Mouse (Mus musculus): ENCODE results near the gene Tfcp2. TPM values are rescaled to one million over a fixed set of nuclear protein-coding genes. Genes with fewer than 3 reads are reported as not detected.
A peak's percentile ranks its signal among the peaks of the same experiment; 100 is the strongest.

Tfcp2 gene
- polyA plus RNA-seq, 1 experiment: 2.1 TPM

- 83% methylated on average over 6 of the region's 6 CpGs for WGBS
- peaks cover 2% of the 10 kb centered on the region; the same call in 1 of the 2 replicates for H3K4me1 ChIP-seq (ENCODE audit: control insufficient read depth, insufficient read depth, insufficient read length, low read length)
- no peak for TF ChIP-seq CTCF (IDR thresholded peaks at IDR 0.05; ENCODE audit: extremely low read depth, insufficient read length, insufficient replicate concordance, low read depth, low read length)
- TF ChIP-seq POLR2A (IDR thresholded peaks at IDR 0.05; ENCODE audit: low read depth, low read length): no peak
- H3K36me3 ChIP-seq (ENCODE audit: control insufficient read depth, insufficient read depth, low read length): no peaks in the 10 kb centered on the region
- no peaks in the 10 kb centered on the region for H3K27me3 ChIP-seq (ENCODE audit: control insufficient read depth, insufficient read depth, low read length)
- no peak overlapping the region for H3K27ac ChIP-seq (ENCODE audit: insufficient read depth, low read depth, low read length)
- H3K4me3 ChIP-seq (ENCODE audit: low read depth, low read length): no peak overlapping the region
Measured at GRCm38 (mm10) chr15:100576810-100577209, 25.0 kb upstream of the Tfcp2 start.

- H3K27ac ChIP-seq (ENCODE audit: insufficient read depth, low read depth, low read length): no peak overlapping the region
- H3K27me3 ChIP-seq (ENCODE audit: control insufficient read depth, insufficient read depth, low read length): no peaks in the 10 kb centered on the region
- H3K4me3 ChIP-seq (ENCODE audit: low read depth, low read length): no peak overlapping the region
- peaks cover 2% of the 10 kb centered on the region; the same call in 1 of the 2 replicates for H3K4me1 ChIP-seq (ENCODE audit: control insufficient read depth, insufficient read depth, insufficient read length, low read length)
- H3K36me3 ChIP-seq (ENCODE audit: control insufficient read depth, insufficient read depth, low read length): no peaks in the 10 kb centered on the region
- TF ChIP-seq CTCF (IDR thresholded peaks at IDR 0.05; ENCODE audit: extremely low read depth, insufficient read length, insufficient replicate concordance, low read depth, low read length): no peak
- TF ChIP-seq POLR2A (IDR thresholded peaks at IDR 0.05; ENCODE audit: low read depth, low read length): no peak
- 83% methylated on average over 6 of the region's 6 CpGs for WGBS
Measured at GRCm38 (mm10) chr15:100576392-100576791, 24.6 kb upstream of the Tfcp2 start.

DNA sequence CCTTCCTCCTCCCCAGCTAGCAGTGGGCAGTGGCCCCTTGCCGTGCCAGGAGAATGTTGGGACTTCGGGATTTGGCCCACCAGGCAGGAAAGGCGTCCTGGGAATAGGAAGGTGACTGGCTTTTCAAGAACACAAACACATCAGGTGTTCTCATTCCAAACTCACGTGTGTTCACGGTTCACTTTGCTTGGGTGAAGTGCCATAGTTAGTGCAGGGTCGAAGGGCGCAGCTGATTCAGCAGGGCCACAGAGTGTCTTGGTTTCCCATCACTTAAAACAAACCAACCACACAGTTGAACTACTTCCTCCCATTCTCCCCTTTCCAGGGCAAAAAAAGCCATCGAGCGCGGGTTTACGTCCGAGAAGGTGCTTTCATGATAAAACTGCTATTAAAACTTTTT lies 23.6 kb upstream of the Tfcp2 start:
- 80% methylated on average over 12 of the region's 12 CpGs for whole genome bisulfite sequencing
- TF ChIP-seq POLR2A (IDR thresholded peaks at IDR 0.05; ENCODE audit: low read depth, low read length): no peak
- no peak for TF ChIP-seq CTCF (IDR thresholded peaks at IDR 0.05; ENCODE audit: extremely low read depth, insufficient read length, insufficient replicate concordance, low read depth, low read length)
- Histone ChIP-seq H3K4me1 (ENCODE audit: control insufficient read depth, insufficient read depth, insufficient read length, low read length) (peaks cover 2% of the 10 kb centered on the region; the same call in 1 of the 2 replicates), H3K27me3 (ENCODE audit: control insufficient read depth, insufficient read depth, low read length) (no peaks in the 10 kb centered on the region), H3K4me3 (ENCODE audit: low read depth, low read length) (no peak overlapping the region), H3K27ac (ENCODE audit: insufficient read depth, low read depth, low read length) (peak overlapping the region; percentile 19; the same call in 1 of the 2 replicates), H3K36me3 (ENCODE audit: control insufficient read depth, insufficient read depth, low read length) (no peaks in the 10 kb centered on the region)

- H3K27me3 ChIP-seq (ENCODE audit: control insufficient read depth, insufficient read depth, low read length): no peaks in the 10 kb centered on the region
- TF ChIP-seq POLR2A (IDR thresholded peaks at IDR 0.05; ENCODE audit: low read depth, low read length) (no peak), CTCF (IDR thresholded peaks at IDR 0.05; ENCODE audit: extremely low read depth, insufficient read length, insufficient replicate concordance, low read depth, low read length) (no peak)
- H3K4me3 ChIP-seq (ENCODE audit: low read depth, low read length): no peak overlapping the region
- 80% methylated on average over 2 of the region's 2 CpGs for WGBS
- peaks cover 2% of the 10 kb centered on the region; the same call in 1 of the 2 replicates for H3K4me1 ChIP-seq (ENCODE audit: control insufficient read depth, insufficient read depth, insufficient read length, low read length)
- no peak overlapping the region for H3K27ac ChIP-seq (ENCODE audit: insufficient read depth, low read depth, low read length)
- H3K36me3 ChIP-seq (ENCODE audit: control insufficient read depth, insufficient read depth, low read length): no peaks in the 10 kb centered on the region
Measured at GRCm38 (mm10) chr15:100574378-100574777, 22.6 kb upstream of the Tfcp2 start.

- 54% methylated on average over 6 of the region's 6 CpGs for WGBS
- Histone ChIP-seq H3K36me3 (ENCODE audit: control insufficient read depth, insufficient read depth, low read length) (no peaks in the 10 kb centered on the region), H3K4me3 (ENCODE audit: low read depth, low read length) (no peak overlapping the region), H3K4me1 (ENCODE audit: control insufficient read depth, insufficient read depth, insufficient read length, low read length) (peaks cover 2% of the 10 kb centered on the region; the same call in 1 of the 2 replicates), H3K27me3 (ENCODE audit: control insufficient read depth, insufficient read depth, low read length) (no peaks in the 10 kb centered on the region), H3K27ac (ENCODE audit: insufficient read depth, low read depth, low read length) (no peak overlapping the region)
- TF ChIP-seq POLR2A (IDR thresholded peaks at IDR 0.05; ENCODE audit: low read depth, low read length) (no peak), CTCF (IDR thresholded peaks at IDR 0.05; ENCODE audit: extremely low read depth, insufficient read length, insufficient replicate concordance, low read depth, low read length) (no peak)
Measured at GRCm38 (mm10) chr15:100573946-100574345, 22.1 kb upstream of the Tfcp2 start.

- H3K27ac ChIP-seq (ENCODE audit: insufficient read depth, low read depth, low read length): no peak overlapping the region
Measured at GRCm38 (mm10) chr15:100569239-100569638, 17.4 kb upstream of the Tfcp2 start.

DNA sequence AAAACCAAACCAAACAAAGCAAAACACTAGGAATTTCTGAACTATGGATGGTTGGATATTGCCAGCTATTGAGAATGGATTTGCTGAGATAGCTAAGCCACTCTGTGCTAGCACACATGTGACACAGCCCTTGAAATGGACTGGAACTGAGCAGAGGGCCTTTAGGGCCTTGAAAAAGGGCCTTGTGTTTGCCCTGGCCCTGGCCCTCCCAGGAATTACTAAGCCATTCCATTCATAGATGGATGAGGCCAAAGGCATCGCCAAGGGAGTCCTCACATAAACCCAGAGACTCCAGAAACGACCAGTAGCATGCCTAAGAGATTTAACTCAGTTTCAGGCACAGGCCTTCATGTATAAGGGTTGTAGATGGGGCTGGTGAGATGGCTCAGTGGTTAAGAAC lies 14.7 kb upstream of the Tfcp2 start:
- H3K4me3 ChIP-seq (ENCODE audit: low read depth, low read length): no peak overlapping the region
- H3K4me1 ChIP-seq (ENCODE audit: control insufficient read depth, insufficient read depth, insufficient read length, low read length): no peaks in the 10 kb centered on the region
- no peak for TF ChIP-seq CTCF (IDR thresholded peaks at IDR 0.05; ENCODE audit: extremely low read depth, insufficient read length, insufficient replicate concordance, low read depth, low read length)
- no peak for TF ChIP-seq POLR2A (IDR thresholded peaks at IDR 0.05; ENCODE audit: low read depth, low read length)
- H3K36me3 ChIP-seq (ENCODE audit: control insufficient read depth, insufficient read depth, low read length): no peaks in the 10 kb centered on the region
- no peaks in the 10 kb centered on the region for H3K27me3 ChIP-seq (ENCODE audit: control insufficient read depth, insufficient read depth, low read length)
- no peak overlapping the region for H3K27ac ChIP-seq (ENCODE audit: insufficient read depth, low read depth, low read length)
- 66% methylated on average over 2 of the region's 2 CpGs for WGBS

More at GRCm38 (mm10) chr15:100569239-100569638, 17.4 kb upstream of the Tfcp2 start:
- Histone ChIP-seq H3K36me3 (ENCODE audit: control insufficient read depth, insufficient read depth, low read length) (no peaks in the 10 kb centered on the region), H3K4me3 (ENCODE audit: low read depth, low read length) (no peak overlapping the region), H3K27me3 (ENCODE audit: control insufficient read depth, insufficient read depth, low read length) (no peaks in the 10 kb centered on the region), H3K4me1 (ENCODE audit: control insufficient read depth, insufficient read depth, insufficient read length, low read length) (no peaks in the 10 kb centered on the region)
- WGBS: 76% methylated on average over 3 of the region's 3 CpGs
- TF ChIP-seq CTCF (IDR thresholded peaks at IDR 0.05; ENCODE audit: extremely low read depth, insufficient read length, insufficient replicate concordance, low read depth, low read length) (no peak), POLR2A (IDR thresholded peaks at IDR 0.05; ENCODE audit: low read depth, low read length) (no peak)

Data from small intestine, adult 2 months (tissue).